Mouse (Mus musculus): Measurements from ENCODE around the gene Sptb. TPM values are rescaled to one million over a fixed set of nuclear protein-coding genes. Genes with fewer than 3 reads are reported as not detected.

Gene Sptb
- total and polyA plus RNA-seq, 2 experiments from 2014 or later = 4.9 to 36.8 TPM

GRCm38 (mm10) chr12:76684493-76684892, 25.9 kb downstream of the Sptb start:
- H3K27me3 ChIP-seq (ENCODE audit: control insufficient read depth, insufficient read depth, low read length) = no peaks in the 10 kb centered on the region
- no peak overlapping the region for H3K4me2 ChIP-seq (ENCODE audit: low read depth, low read length)
- H3K9me3 ChIP-seq (replicated peaks; ENCODE audit: control insufficient read depth, low read length) = no peaks in the 10 kb centered on the region
- WGBS = 70% methylated on average over 6 of the region's 6 CpGs
- TF ChIP-seq CTCF (IDR thresholded peaks at IDR 0.05; ENCODE audit: low read depth) = no peak
- no peak for TF ChIP-seq EP300 (IDR thresholded peaks at IDR 0.05; ENCODE audit: low read depth)
- DNase-seq (ENCODE audit: low spot score) (no peak), ATAC-seq (ENCODE audit: insufficient read depth, low read depth) (no peak)
- H3K4me1 ChIP-seq (ENCODE audit: control insufficient read depth, insufficient read depth) = no peaks in the 10 kb centered on the region; the same call in 1 of the 2 replicates
- no peak overlapping the region for H3K27ac ChIP-seq (ENCODE audit: low read depth)
- H3K36me3 ChIP-seq (replicated peaks; ENCODE audit: control insufficient read depth, insufficient read depth, low read length) = no peaks in the 10 kb centered on the region
- no peak overlapping the region for H3K4me3 ChIP-seq (ENCODE audit: low read depth, low read length)
- H3K9ac ChIP-seq (replicated peaks; ENCODE audit: low read depth, low read length) = no peak overlapping the region

GRCm38 (mm10) chr12:76681937-76682336, 28.4 kb downstream of the Sptb start:
- Histone ChIP-seq H3K27me3 (ENCODE audit: control insufficient read depth, insufficient read depth, low read length) (no peaks in the 10 kb centered on the region), H3K4me1 (ENCODE audit: control insufficient read depth, insufficient read depth) (peaks cover 10% of the 10 kb centered on the region), H3K9ac (replicated peaks; ENCODE audit: low read depth, low read length) (no peak overlapping the region), H3K36me3 (replicated peaks; ENCODE audit: control insufficient read depth, insufficient read depth, low read length) (no peaks in the 10 kb centered on the region), H3K4me2 (ENCODE audit: low read depth, low read length) (no peak overlapping the region), H3K4me3 (ENCODE audit: low read depth, low read length) (no peak overlapping the region), H3K9me3 (replicated peaks; ENCODE audit: control insufficient read depth, low read length) (no peaks in the 10 kb centered on the region), H3K27ac (ENCODE audit: low read depth) (no peak overlapping the region)
- TF ChIP-seq EP300 (IDR thresholded peaks at IDR 0.05; ENCODE audit: low read depth) = no peak
- no peak for TF ChIP-seq CTCF (IDR thresholded peaks at IDR 0.05; ENCODE audit: low read depth)
- no peak for ATAC-seq (ENCODE audit: insufficient read depth, low read depth)
- no peak for DNase-seq (ENCODE audit: low spot score)

- no peak overlapping the region for H3K4me3 ChIP-seq (ENCODE audit: low read depth, low read length)
- ATAC-seq (ENCODE audit: insufficient read depth, low read depth) (no peak), DNase-seq (ENCODE audit: low spot score) (no peak)
- TF ChIP-seq CTCF (IDR thresholded peaks at IDR 0.05; ENCODE audit: low read depth) (no peak), EP300 (IDR thresholded peaks at IDR 0.05; ENCODE audit: low read depth) (no peak)
- no peaks in the 10 kb centered on the region for H3K27me3 ChIP-seq (ENCODE audit: control insufficient read depth, insufficient read depth, low read length)
- H3K36me3 ChIP-seq (replicated peaks; ENCODE audit: control insufficient read depth, insufficient read depth, low read length) = no peaks in the 10 kb centered on the region
- no peak overlapping the region for H3K9ac ChIP-seq (replicated peaks; ENCODE audit: low read depth, low read length)
- H3K9me3 ChIP-seq (replicated peaks; ENCODE audit: control insufficient read depth, low read length) = no peaks in the 10 kb centered on the region
- H3K27ac ChIP-seq (ENCODE audit: low read depth) = no peak overlapping the region
- H3K4me2 ChIP-seq (ENCODE audit: low read depth, low read length) = no peak overlapping the region
- peaks cover 51% of the 10 kb centered on the region for H3K4me1 ChIP-seq (ENCODE audit: control insufficient read depth, insufficient read depth)
- WGBS = 35% methylated on average over 7 of the region's 7 CpGs
These were observed 33.3 kb downstream of the Sptb start for GRCm38 (mm10) chr12:76677068-76677467.

GRCm38 (mm10) chr12:76676477-76676876, 33.9 kb downstream of the Sptb start:
- Histone ChIP-seq H3K9ac (replicated peaks; ENCODE audit: low read depth, low read length) (no peak overlapping the region), H3K4me1 (ENCODE audit: control insufficient read depth, insufficient read depth) (peaks cover 51% of the 10 kb centered on the region), H3K36me3 (replicated peaks; ENCODE audit: control insufficient read depth, insufficient read depth, low read length) (no peaks in the 10 kb centered on the region), H3K4me3 (ENCODE audit: low read depth, low read length) (no peak overlapping the region), H3K4me2 (ENCODE audit: low read depth, low read length) (peak overlapping the region; percentile 18; the same call in 1 of the 2 replicates), H3K9me3 (replicated peaks; ENCODE audit: control insufficient read depth, low read length) (no peaks in the 10 kb centered on the region), H3K27me3 (ENCODE audit: control insufficient read depth, insufficient read depth, low read length) (no peaks in the 10 kb centered on the region), H3K27ac (ENCODE audit: low read depth) (no peak overlapping the region)
- no peak for ATAC-seq (ENCODE audit: insufficient read depth, low read depth)
- WGBS = 67% methylated on average over 22 of the region's 22 CpGs
- DNase-seq (ENCODE audit: low spot score) = no peak
- no peak for TF ChIP-seq CTCF (IDR thresholded peaks at IDR 0.05; ENCODE audit: low read depth)
- no peak for TF ChIP-seq EP300 (IDR thresholded peaks at IDR 0.05; ENCODE audit: low read depth)

- no peak overlapping the region for H3K27ac ChIP-seq (ENCODE audit: low read depth)
- WGBS = 77% methylated on average over 5 of the region's 5 CpGs
- no peak for DNase-seq (ENCODE audit: low spot score)
- H3K36me3 ChIP-seq (replicated peaks; ENCODE audit: control insufficient read depth, insufficient read depth, low read length) = no peaks in the 10 kb centered on the region
- no peak overlapping the region for H3K9ac ChIP-seq (replicated peaks; ENCODE audit: low read depth, low read length)
- TF ChIP-seq EP300 (IDR thresholded peaks at IDR 0.05; ENCODE audit: low read depth) = no peak
- no peak for TF ChIP-seq CTCF (IDR thresholded peaks at IDR 0.05; ENCODE audit: low read depth)
- H3K4me1 ChIP-seq (ENCODE audit: control insufficient read depth, insufficient read depth) = peaks cover 60% of the 10 kb centered on the region
- H3K4me2 ChIP-seq (ENCODE audit: low read depth, low read length) = no peak overlapping the region
- no peaks in the 10 kb centered on the region for H3K9me3 ChIP-seq (replicated peaks; ENCODE audit: control insufficient read depth, low read length)
- no peak overlapping the region for H3K4me3 ChIP-seq (ENCODE audit: low read depth, low read length)
- ATAC-seq (ENCODE audit: insufficient read depth, low read depth) = no peak
- H3K27me3 ChIP-seq (ENCODE audit: control insufficient read depth, insufficient read depth, low read length) = no peaks in the 10 kb centered on the region
These were observed 35.0 kb downstream of the Sptb start for GRCm38 (mm10) chr12:76675364-76675763.

GRCm38 (mm10) chr12:76673794-76674222, 36.5 kb downstream of the Sptb start:
- WGBS = 19% methylated on average over 12 of the region's 12 CpGs
- Histone ChIP-seq H3K27ac (ENCODE audit: low read depth) (0 out of 2 replicates have a peak overlapping the region, but pooled peaks have one; percentile 32), H3K27me3 (ENCODE audit: control insufficient read depth, insufficient read depth, low read length) (no peaks in the 10 kb centered on the region), H3K9me3 (replicated peaks; ENCODE audit: control insufficient read depth, low read length) (no peaks in the 10 kb centered on the region), H3K9ac (replicated peaks; ENCODE audit: low read depth, low read length) (no peak overlapping the region), H3K36me3 (replicated peaks; ENCODE audit: control insufficient read depth, insufficient read depth, low read length) (no peaks in the 10 kb centered on the region), H3K4me1 (ENCODE audit: control insufficient read depth, insufficient read depth) (peaks cover 68% of the 10 kb centered on the region), H3K4me3 (ENCODE audit: low read depth, low read length) (no peak overlapping the region), H3K4me2 (ENCODE audit: low read depth, low read length) (peak overlapping the region; percentile 43)
- DNase-seq (ENCODE audit: low spot score) (no peak), ATAC-seq (ENCODE audit: insufficient read depth, low read depth) (peak; percentile 50)
- TF ChIP-seq CTCF (IDR thresholded peaks at IDR 0.05; ENCODE audit: low read depth) (no peak), EP300 (IDR thresholded peaks at IDR 0.05; ENCODE audit: low read depth) (no peak)

Measured in heart, postnatal 0 days (tissue).